Mouse (Mus musculus) retina, postnatal 1 day (tissue): ENCODE measurements around the gene Oasl1.
A peak's percentile ranks its signal among the peaks of the same experiment; 100 is the strongest.

Experiments used
- DNase-seq: peaks from one replicate; pipeline ENCODE4 v3.0.0-alpha.2; 2012

Gene Oasl1

GRCm38 (mm10) chr5:114969609-114970215 lies 46.7 kb downstream of the Oasl1 start:
- no peak for DNase-seq

GRCm38 (mm10) chr5:114970824-114971227 lies 47.8 kb downstream of the Oasl1 start, which contains the start of gene Hnf1a:
Hnf1a (minus strand) TSS chr5:114971094.
- DNase-seq, result no peak

- DNase-seq, result no peak
Measured at GRCm38 (mm10) chr5:114972201-114972600, 49.2 kb downstream of the Oasl1 start.

GRCm38 (mm10) chr5:114973131-114973530 lies 50.1 kb downstream of the Oasl1 start:
- no peak for DNase-seq

GRCm38 (mm10) chr5:114976935-114977334 lies 53.9 kb downstream of the Oasl1 start:
- DNase-seq, result no peak

GRCm38 (mm10) chr5:114978473-114978872 lies 55.4 kb downstream of the Oasl1 start:
- no peak for DNase-seq

GRCm38 (mm10) chr5:114978888-114979249 lies 55.8 kb downstream of the Oasl1 start:
- peak; percentile 68 for DNase-seq

- peak; percentile 84 for DNase-seq
Measured at GRCm38 (mm10) chr5:114979250-114980121, 56.4 kb downstream of the Oasl1 start.

GRCm38 (mm10) chr5:114980122-114980748 lies 57.2 kb downstream of the Oasl1 start:
- peak; percentile 34 for DNase-seq

- DNase-seq, result no peak
Measured at GRCm38 (mm10) chr5:114982001-114982400, 59.0 kb downstream of the Oasl1 start.

GRCm38 (mm10) chr5:114985074-114985473 lies 62.0 kb downstream of the Oasl1 start:
- no peak for DNase-seq
